In the genomic region with DNA sequence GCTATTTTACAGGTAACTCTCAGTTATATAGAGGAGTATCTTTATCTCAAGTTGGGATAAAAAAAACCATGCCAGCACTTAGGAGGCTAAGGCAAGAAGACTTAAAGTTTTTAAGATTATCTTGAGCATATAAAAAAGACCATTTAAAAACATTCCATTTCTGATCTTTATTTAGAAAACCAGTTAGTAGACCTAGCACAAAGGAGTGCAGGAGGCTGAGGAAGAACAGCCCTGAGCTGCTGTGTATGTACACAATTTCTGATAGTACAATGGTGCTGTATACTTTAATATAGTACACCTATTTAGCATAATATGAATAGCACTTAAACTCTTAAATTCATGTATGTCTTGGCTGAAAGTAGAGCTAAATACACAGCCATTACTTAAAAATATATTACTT, we compare ENCODE assay signal across 26 mouse cellular contexts.
"Had no signal": no experiment of that assay in that cellular context is flagged by ENCODE, and none has a peak within 500 bp of the region (broad histone marks: within the 10 kb centered on the region; RNA-seq: fewer than 3 reads in every experiment).

No protein-coding gene starts in this region.

- H3K36me3 ChIP-seq: heart, embryonic 15.5 days; hindbrain, embryonic 13.5 days; hindbrain, embryonic 15.5 days; limb, embryonic 12.5 days; liver, embryonic 13.5 days had no signal

- H3K27me3 ChIP-seq: heart, embryonic 13.5 days; heart, embryonic 15.5 days; hindbrain, embryonic 13.5 days; hindbrain, embryonic 15.5 days; limb, embryonic 12.5 days; liver, embryonic 13.5 days had no signal

- ATAC-seq: hindbrain, postnatal 0 days; intestine, embryonic 16.5 days had no signal

- H3K27ac ChIP-seq: heart, adult 2 months; heart, embryonic 13.5 days; heart, embryonic 15.5 days; hindbrain, embryonic 13.5 days; hindbrain, embryonic 15.5 days; hindbrain, postnatal 0 days; kidney, postnatal 0 days; layer of hippocampus, adult 2 months; left cerebral cortex, adult 2 months; limb, embryonic 10.5 days; limb, embryonic 12.5 days; liver, embryonic 13.5 days had no signal

- H3K9ac ChIP-seq: heart, embryonic 13.5 days; heart, embryonic 15.5 days; hindbrain, embryonic 13.5 days; hindbrain, embryonic 15.5 days; limb, embryonic 12.5 days; liver, embryonic 13.5 days had no signal

- H3K4me2 ChIP-seq: heart, embryonic 11.5 days; heart, embryonic 13.5 days; heart, embryonic 15.5 days; hindbrain, embryonic 13.5 days; hindbrain, embryonic 15.5 days; limb, embryonic 12.5 days; liver, embryonic 11.5 days; liver, embryonic 13.5 days had no signal

- H3K9me3 ChIP-seq: heart, embryonic 13.5 days; heart, embryonic 15.5 days; hindbrain, embryonic 13.5 days; hindbrain, embryonic 15.5 days; limb, embryonic 10.5 days; limb, embryonic 12.5 days; liver, embryonic 13.5 days had no signal

- DNase-seq: gastrocnemius, postnatal 14 days; gastrocnemius, postnatal 36 days; heart, adult 11 months; heart, adult 2 months; heart, postnatal 14 days; heart, postnatal 36 days; kidney, adult 11 months; kidney, adult 2 months; kidney, adult 9 months; kidney, postnatal 14 days; kidney, postnatal 36 days; liver; liver, embryonic 13.5 days had no signal

- H3K4me3 ChIP-seq: heart, adult 2 months; heart, embryonic 13.5 days; heart, embryonic 15.5 days; hindbrain, embryonic 13.5 days; hindbrain, embryonic 15.5 days; layer of hippocampus, adult 2 months; left cerebral cortex, adult 2 months; limb, embryonic 10.5 days; limb, embryonic 12.5 days; liver, embryonic 13.5 days had no signal

- H3K4me1 ChIP-seq: hindbrain, embryonic 13.5 days; hindbrain, embryonic 15.5 days; limb, embryonic 10.5 days had no signal
